Comparison of ENCODE assay signal across 7 mouse cellular contexts in the genomic region with DNA sequence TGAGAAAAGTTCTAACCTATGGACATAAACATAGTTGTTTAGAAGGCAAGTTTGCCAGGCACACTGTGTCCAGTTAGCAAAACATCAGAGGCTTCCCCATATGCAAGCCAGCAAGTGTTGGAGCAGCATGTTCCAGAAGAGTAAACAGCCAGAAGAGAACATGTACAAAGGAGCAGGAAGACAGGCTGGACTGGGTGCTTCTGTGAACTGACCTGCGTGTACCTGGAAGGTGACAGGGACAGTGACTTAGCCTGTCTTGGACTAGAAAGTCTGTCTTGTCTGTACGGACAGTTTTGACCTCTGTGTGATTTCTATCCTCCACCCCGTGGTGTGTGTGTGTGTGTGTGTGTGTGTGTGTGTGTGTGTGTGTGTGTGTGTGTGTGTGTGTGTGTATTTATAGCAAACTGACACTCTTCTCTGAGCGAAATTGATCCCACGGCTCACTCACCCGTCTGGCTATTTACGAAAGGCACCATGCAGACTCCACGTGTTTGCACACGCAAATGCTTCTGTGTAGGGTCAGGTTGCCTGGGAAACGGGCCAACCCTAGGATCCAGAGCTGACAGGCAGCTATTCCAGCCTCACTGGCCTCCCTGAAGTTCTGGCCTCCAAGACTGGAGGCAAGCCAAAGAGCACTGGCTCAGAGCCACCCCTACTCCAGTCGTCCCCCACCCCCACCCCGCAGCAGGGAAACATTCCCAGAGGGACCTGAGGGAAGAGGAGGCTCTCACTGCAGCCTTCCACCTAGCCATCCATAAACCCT. TPM values are rescaled to one million over a fixed set of nuclear protein-coding genes. Genes with fewer than 3 reads are reported as not detected.
A peak's percentile ranks its signal among the peaks of the same experiment; 100 is the strongest.
DNase-seq lines count a peak whose midpoint lies in the region; ATAC-seq and TF ChIP-seq lines count a peak whose summit lies in the region.

No protein-coding gene starts in this region.

- TF ChIP-seq POLR2A in cerebellum, adult 2 months (IDR thresholded peaks at IDR 0.05; ENCODE audit: borderline replicate concordance, insufficient read depth, low read length), result no peak

- H3K9me3 ChIP-seq in forebrain, postnatal 0 days (ENCODE audit: low read length), result no peaks in the 10 kb centered on the region
- no peaks in the 10 kb centered on the region for H3K9me3 ChIP-seq in liver, embryonic 13.5 days (replicated peaks)
- H3K9me3 ChIP-seq in neural tube, embryonic 15.5 days (replicated peaks), result no peaks in the 10 kb centered on the region

- 5% methylated on average over 12 of the region's 12 CpGs for WGBS in cerebellum, adult 2 months
- 12% methylated on average over 12 of the region's 12 CpGs for WGBS in forebrain, postnatal 0 days
- WGBS in liver, embryonic 13.5 days (ENCODE audit: insufficient replicate concordance), result 50% methylated on average over 12 of the region's 12 CpGs
- 13% methylated on average over 12 of the region's 12 CpGs for WGBS in neural tube, embryonic 15.5 days

- peak; percentile 59 to 71 for DNase-seq in cerebellum, adult 2 months
- peak; percentile 80 for DNase-seq in forebrain, postnatal 0 days
- DNase-seq in heart, postnatal 25 days (ENCODE audit: low spot score), result peak; percentile 70
- DNase-seq in layer of hippocampus, adult 11-12 months (ENCODE audit: low spot score), result peak; percentile 75
- peak; percentile 4 for DNase-seq in liver, embryonic 13.5 days
- DNase-seq in urinary bladder, postnatal 4 days (ENCODE audit: low spot score in 2 of 2), result peak; percentile 74 to 80

- peaks cover 8% of the 10 kb centered on the region for H3K4me1 ChIP-seq in cerebellum, adult 2 months (ENCODE audit: control insufficient read depth, insufficient read depth, low read length)
- no peaks in the 10 kb centered on the region for H3K4me1 ChIP-seq in forebrain, postnatal 0 days (ENCODE audit: insufficient read depth)
- H3K4me1 ChIP-seq in liver, embryonic 13.5 days (replicated peaks), result 0 out of 2 replicates have a peak, but pooled peaks cover 4% of the 10 kb centered on the region
- H3K4me1 ChIP-seq in neural tube, embryonic 15.5 days, result peaks cover 20% of the 10 kb centered on the region

- no peak overlapping the region for H3K4me2 ChIP-seq in forebrain, postnatal 0 days (ENCODE audit: low read depth)
- H3K4me2 ChIP-seq in liver, embryonic 13.5 days, result no peak overlapping the region
- H3K4me2 ChIP-seq in neural tube, embryonic 15.5 days, result no peak overlapping the region

- H3K36me3 ChIP-seq in forebrain, postnatal 0 days (ENCODE audit: insufficient read depth), result no peaks in the 10 kb centered on the region
- no peaks in the 10 kb centered on the region for H3K36me3 ChIP-seq in liver, embryonic 13.5 days
- H3K36me3 ChIP-seq in neural tube, embryonic 15.5 days, result no peaks in the 10 kb centered on the region

- H3K4me3 ChIP-seq in cerebellum, adult 2 months (replicated peaks; ENCODE audit: insufficient read depth, low read depth, low read length), result no peak overlapping the region
- H3K4me3 ChIP-seq in forebrain, postnatal 0 days (ENCODE audit: low read depth, low read length), result no peak overlapping the region
- no peak overlapping the region for H3K4me3 ChIP-seq in liver, embryonic 13.5 days (replicated peaks)
- H3K4me3 ChIP-seq in neural tube, embryonic 15.5 days (replicated peaks), result no peak overlapping the region

- H3K27me3 ChIP-seq in cerebellum, adult 2 months (ENCODE audit: control insufficient read depth, insufficient read depth, low read length), result no peaks in the 10 kb centered on the region; the same call in 1 of the 2 replicates
- H3K27me3 ChIP-seq in forebrain, postnatal 0 days (ENCODE audit: insufficient read depth, low read length), result no peaks in the 10 kb centered on the region
- H3K27me3 ChIP-seq in liver, embryonic 13.5 days, result no peaks in the 10 kb centered on the region
- H3K27me3 ChIP-seq in neural tube, embryonic 15.5 days (replicated peaks), result no peaks in the 10 kb centered on the region

- no peak for TF ChIP-seq CTCF in cerebellum, adult 2 months (IDR thresholded peaks at IDR 0.05; ENCODE audit: borderline replicate concordance, insufficient read depth, low read depth, low read length)
- no peak for TF ChIP-seq CTCF in forebrain, postnatal 0 days (IDR thresholded peaks at IDR 0.05; ENCODE audit: low read depth)

- H3K9ac ChIP-seq in forebrain, postnatal 0 days, result no peak overlapping the region
- no peak overlapping the region for H3K9ac ChIP-seq in liver, embryonic 13.5 days
- no peak overlapping the region for H3K9ac ChIP-seq in neural tube, embryonic 15.5 days (replicated peaks)

- peak; percentile 82 for ATAC-seq in forebrain, postnatal 0 days
- ATAC-seq in liver, embryonic 13.5 days (ENCODE audit: low read depth), result peak; percentile 77
- peak; percentile 79 for ATAC-seq in neural tube, embryonic 15.5 days (ENCODE audit: low FRiP score)

- H3K27ac ChIP-seq in cerebellum, adult 2 months (ENCODE audit: insufficient read depth, low read length), result no peak overlapping the region
- no peak overlapping the region for H3K27ac ChIP-seq in forebrain, postnatal 0 days (ENCODE audit: low read depth, low read length)
- no peak overlapping the region for H3K27ac ChIP-seq in liver, embryonic 13.5 days
- peak overlapping the region; percentile 37; the same call in 1 of the 2 replicates for H3K27ac ChIP-seq in neural tube, embryonic 15.5 days (replicated peaks)

- intact Hi-C loops in heart, postnatal 25 days (cut with DNase I), result no loop called here

RNA-seq across cellular contexts. Expression of a gene that starts 7.9 kb away (rescaled TPM):
- polyA plus RNA-seq in cerebellum, adult 2 months (2012; rRNA removed), result 37.2 and 38.6 TPM in 2 replicates
- 14.5 and 15.4 TPM in 2 replicates for total RNA-seq in forebrain, postnatal 0 days (2014; rRNA removed)
- polyA plus RNA-seq in forebrain, postnatal 0 days (2015; fragmentation: Nextera tagmentation; extraction: Ambion mirVana), result 5.5 and 8.4 TPM in 2 replicates
- total RNA-seq in heart, postnatal 25 days (2021), result 100 to 1,000 TPM; 161 to 169 TPM
- polyA plus RNA-seq in liver, embryonic 13.5 days (2015; fragmentation: Nextera tagmentation; extraction: Ambion mirVana), result 5.3 and 6.8 TPM in 2 replicates
- 13.2 and 15.5 TPM in 2 replicates for polyA plus RNA-seq in neural tube, embryonic 15.5 days (2015; fragmentation: Nextera tagmentation; extraction: Ambion mirVana)

RNA-seq across cellular contexts. Expression of a gene that starts 34.5 kb away (rescaled TPM):
- 243 and 262 TPM in 2 replicates for polyA plus RNA-seq in cerebellum, adult 2 months (2012; rRNA removed)
- total RNA-seq in forebrain, postnatal 0 days (2014; rRNA removed), result 4.5 and 7.1 TPM in 2 replicates
- 4.9 and 8.7 TPM in 2 replicates for polyA plus RNA-seq in forebrain, postnatal 0 days (2015; fragmentation: Nextera tagmentation; extraction: Ambion mirVana)
- 1 to 10 TPM; 7.5 to 9.9 TPM for total RNA-seq in heart, postnatal 25 days (2021)
- not detected in 2 replicates for polyA plus RNA-seq in liver, embryonic 13.5 days (2015; fragmentation: Nextera tagmentation; extraction: Ambion mirVana)
- 3.4 and 3.5 TPM in 2 replicates for polyA plus RNA-seq in neural tube, embryonic 15.5 days (2015; fragmentation: Nextera tagmentation; extraction: Ambion mirVana)

Comparison
In these comparisons a context has a peak if more than half of its experiments do, and no peak if none do; other contexts are left out.
1. DNase-seq: peak in every context shown above with its lines; median percentile 80 in forebrain, postnatal 0 days; 77 in urinary bladder, postnatal 4 days; 75 in layer of hippocampus, adult 11-12 months; 70 in heart, postnatal 25 days; 65 in cerebellum, adult 2 months; 4 in liver, embryonic 13.5 days.
2. RNA of a gene that starts 34.5 kb away (polyA plus RNA-seq): 243 to 262 TPM in cerebellum, adult 2 months; 4.9 to 8.7 TPM in forebrain, postnatal 0 days, 3.4 to 3.5 TPM in neural tube, embryonic 15.5 days and not detected in liver, embryonic 13.5 days; every median in the first group is over 10 times any median in the second.
3. Peak in every context shown above with its lines, with median percentiles within 50 percentile points of each other: ATAC-seq.